Mouse (Mus musculus) gastrocnemius, postnatal 36 days (tissue): ENCODE data around the gene Cst9. TPM values are rescaled to one million over a fixed set of nuclear protein-coding genes. Genes with fewer than 3 reads are reported as not detected.
A peak's percentile ranks its signal among the peaks of the same experiment; 100 is the strongest.

Experiments
- DNase-seq, 2 experiments: peaks; one replicate each; pipeline ENCODE4 v3.0.0; 2022
- intact Hi-C: fragments of 180-260 bp; cut with DNase I; formaldehyde crosslinking; loops from one replicate; pipeline ENCODE4 v1.15.1; 2025
- total RNA-seq, 2 experiments: library from RNA; stranded (reverse); gene quantifications; 2 replicates each; pipeline ENCODE4 v1.2.3; 2021

Cst9 gene
- total RNA-seq, 2 experiments from 2014 or later: not detected

DNA sequence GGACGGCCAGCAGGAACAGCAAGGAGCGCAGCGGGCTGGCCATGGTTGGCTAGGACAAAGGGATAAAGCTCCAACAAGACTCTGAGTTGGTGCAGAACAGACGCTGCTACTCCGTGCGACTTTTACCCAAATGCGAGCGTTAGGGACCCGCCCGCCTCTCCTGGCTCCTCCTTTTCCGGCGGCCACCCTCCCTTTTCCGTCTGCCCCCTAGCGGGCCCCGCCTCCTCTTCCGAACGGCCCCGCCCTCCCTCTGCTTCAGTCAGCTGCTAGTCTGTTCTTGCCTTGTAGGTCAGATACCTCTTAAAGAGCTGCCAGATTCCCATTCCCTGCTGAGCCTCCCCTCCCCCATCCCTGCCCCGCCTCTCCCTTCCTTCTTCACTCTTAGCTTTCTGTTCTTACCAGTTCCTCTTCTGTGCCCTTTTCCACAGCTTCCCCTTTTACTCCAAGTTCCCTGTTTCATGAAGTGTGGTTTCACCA lies 40.4 kb downstream of the Cst9 start, which contains the start of gene Cst3:
Gene Cst3 (minus strand): TSS at position 358 of the 477 bp plus-strand sequence.
- DNase-seq: peak; percentile 93 to 96
- intact Hi-C loops: no loop called here

DNA sequence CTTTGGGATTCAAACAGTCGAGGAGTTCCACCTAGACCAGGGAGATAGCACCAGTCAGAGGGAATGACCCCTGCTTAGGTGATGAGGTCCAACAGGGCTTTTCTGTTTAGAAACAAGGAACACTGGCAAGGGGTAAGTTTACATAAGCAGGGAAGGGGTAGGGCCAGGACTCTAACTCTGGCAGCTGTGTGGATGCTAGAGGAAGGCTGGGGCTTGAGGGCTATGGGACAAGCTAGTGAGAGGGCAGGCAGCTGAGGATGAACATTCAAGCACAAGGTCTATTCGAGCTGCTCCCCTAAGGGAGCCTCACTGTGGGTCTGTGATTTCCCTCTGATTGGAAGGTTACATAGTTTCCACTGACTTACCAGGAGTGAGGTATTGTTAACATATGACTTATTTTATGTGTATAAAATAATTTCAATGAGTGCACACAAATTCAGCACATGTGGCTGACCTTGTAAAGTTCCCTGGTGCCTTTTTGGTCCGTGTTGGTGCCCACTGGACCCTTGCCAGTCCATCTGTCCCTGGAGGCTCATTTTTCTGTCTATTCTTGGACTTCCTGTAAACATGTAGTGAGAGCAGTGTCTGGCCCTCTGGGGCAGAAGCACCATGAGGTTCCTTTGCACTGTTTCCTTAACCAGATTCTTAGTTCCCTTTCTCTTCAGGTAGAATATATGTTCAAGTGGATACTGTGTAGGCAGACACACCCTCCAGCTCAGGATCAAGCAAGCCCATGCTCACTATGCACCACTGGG lies 42.2 kb downstream of the Cst9 start:
- peak; percentile 59 to 60 for DNase-seq
- intact Hi-C loops: no loop called here

DNA sequence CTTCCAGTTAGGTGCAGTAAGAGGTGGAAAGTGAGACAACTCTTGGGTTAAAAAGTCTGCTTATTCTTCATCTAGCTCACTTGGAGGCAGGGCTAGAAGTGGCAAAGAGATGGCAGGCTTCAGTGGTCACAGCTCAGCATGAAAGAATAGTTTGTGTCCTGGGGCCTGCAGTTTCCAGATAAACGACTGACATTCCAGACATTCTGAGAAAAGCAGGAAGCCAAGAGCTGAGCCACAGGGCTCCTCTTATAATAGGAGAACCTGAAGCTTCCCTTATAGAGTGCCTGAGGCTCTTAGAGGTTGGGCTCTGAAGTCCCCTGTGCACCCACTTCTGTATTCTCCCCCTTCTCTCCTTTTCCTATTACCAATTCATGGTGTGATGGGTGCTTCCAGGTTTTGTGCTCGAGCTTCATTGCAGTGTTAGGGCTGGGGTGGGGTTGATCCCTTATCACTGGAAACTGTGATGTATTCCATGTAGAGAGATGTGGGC lies 43.7 kb downstream of the Cst9 start:
- intact Hi-C loops: no loop called here
- DNase-seq: no peak

DNA sequence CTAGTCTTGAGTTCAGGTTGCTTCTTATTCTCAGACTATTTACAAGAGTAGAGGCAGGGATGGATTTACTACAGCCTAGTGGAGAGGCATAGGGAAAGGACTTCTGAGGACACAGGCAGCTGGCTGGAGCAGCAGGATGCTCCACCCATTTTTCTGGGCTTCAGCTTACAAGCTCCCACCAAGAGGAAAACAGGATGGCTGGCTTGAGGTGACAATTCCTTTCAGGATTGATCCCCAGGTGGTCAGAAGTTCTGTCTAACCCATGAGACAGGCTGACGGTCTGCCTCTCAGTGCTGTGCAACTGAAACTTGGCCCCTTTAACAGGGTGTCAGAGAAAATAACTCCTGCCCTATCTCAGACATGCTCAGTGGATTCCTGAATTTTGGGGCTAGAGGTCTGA lies 44.3 kb downstream of the Cst9 start:
- intact Hi-C loops: no loop called here
- DNase-seq: peak in 1 of 2 experiments; percentile 36

DNA sequence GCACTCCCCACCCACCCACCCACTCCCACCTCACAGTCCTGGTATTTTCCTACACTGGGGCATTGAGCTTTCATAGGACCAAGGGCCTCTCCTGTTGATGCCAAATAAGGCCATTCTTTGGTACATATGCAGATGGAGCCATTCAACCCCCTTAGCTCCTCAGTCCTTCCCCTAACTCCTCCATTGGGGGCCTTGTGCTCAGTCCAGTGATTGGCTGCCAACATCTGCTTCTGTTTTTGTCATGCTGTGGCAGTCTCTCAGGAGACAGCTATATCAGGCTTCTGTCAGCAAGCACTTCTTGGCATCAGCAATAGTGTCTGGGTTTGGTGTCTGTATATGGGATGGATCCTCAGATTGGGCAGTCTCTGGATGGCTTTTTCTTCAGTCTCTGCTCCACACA lies 49.8 kb downstream of the Cst9 start:
- no peak for DNase-seq
- intact Hi-C loops: no loop called here

Other genes starting within 250 kb of the Cst9 start
- gene Nxt1, start 162.5 kb upstream of the Cst9 start, total RNA-seq: 1 to 10 TPM; 5.9 to 6.2 TPM
- 10 to 100 TPM; 17.4 to 18.1 TPM for gene Gzf1, start 154.1 kb upstream of the Cst9 start, total RNA-seq
- gene Napb, start 102.7 kb upstream of the Cst9 start, total RNA-seq: 1 to 10 TPM; 4.0 to 5.5 TPM
- gene Cstl1, start 84.8 kb upstream of the Cst9 start, total RNA-seq: not detected
- gene Cst11, start 63.6 kb upstream of the Cst9 start, total RNA-seq: not detected
- not detected for gene 8030411F24Rik, start 53.1 kb upstream of the Cst9 start, total RNA-seq
- gene Cst12, start 45.8 kb upstream of the Cst9 start, total RNA-seq: not detected
- not detected for gene Cst8, start 36.4 kb upstream of the Cst9 start, total RNA-seq
- gene Cst13, start 15.1 kb upstream of the Cst9 start, total RNA-seq: not detected
- gene 9230104L09Rik, start 29.9 kb downstream of the Cst9 start, total RNA-seq: 1 to 10 TPM in 1 of 2 experiments, under 1 TPM in 1; 0.66 to 1.5 TPM
- 100 to 1,000 TPM; 479 to 583 TPM for gene Cst3, start 40.5 kb downstream of the Cst9 start, total RNA-seq
- not detected for gene Gm1330, start 168.1 kb downstream of the Cst9 start, total RNA-seq
- gene Gm10750, start 182.1 kb downstream of the Cst9 start, total RNA-seq: not detected